Mouse (Mus musculus) spleen, postnatal 14 days (tissue): ENCODE results near the gene Csnk1e.
"Not testable (repeated sequence)": the region's sequence is repeated elsewhere in the genome, so short reads cannot be mapped to it uniquely, and the experiment has no call there.

ENCODE experiments used
- DNase-seq, 2 experiments: peaks; one replicate each; pipeline ENCODE4 v3.0.0; 2021 to 2022; ENCODE audit warnings: low spot score in 2 of 2

The Csnk1e gene

GRCm38 (mm10) chr15:79455106-79455810 lies at the start of gene Csnk1e:
Gene Csnk1e (minus strand): TSS chr15:79455566.
- DNase-seq, result no peak

DNA sequence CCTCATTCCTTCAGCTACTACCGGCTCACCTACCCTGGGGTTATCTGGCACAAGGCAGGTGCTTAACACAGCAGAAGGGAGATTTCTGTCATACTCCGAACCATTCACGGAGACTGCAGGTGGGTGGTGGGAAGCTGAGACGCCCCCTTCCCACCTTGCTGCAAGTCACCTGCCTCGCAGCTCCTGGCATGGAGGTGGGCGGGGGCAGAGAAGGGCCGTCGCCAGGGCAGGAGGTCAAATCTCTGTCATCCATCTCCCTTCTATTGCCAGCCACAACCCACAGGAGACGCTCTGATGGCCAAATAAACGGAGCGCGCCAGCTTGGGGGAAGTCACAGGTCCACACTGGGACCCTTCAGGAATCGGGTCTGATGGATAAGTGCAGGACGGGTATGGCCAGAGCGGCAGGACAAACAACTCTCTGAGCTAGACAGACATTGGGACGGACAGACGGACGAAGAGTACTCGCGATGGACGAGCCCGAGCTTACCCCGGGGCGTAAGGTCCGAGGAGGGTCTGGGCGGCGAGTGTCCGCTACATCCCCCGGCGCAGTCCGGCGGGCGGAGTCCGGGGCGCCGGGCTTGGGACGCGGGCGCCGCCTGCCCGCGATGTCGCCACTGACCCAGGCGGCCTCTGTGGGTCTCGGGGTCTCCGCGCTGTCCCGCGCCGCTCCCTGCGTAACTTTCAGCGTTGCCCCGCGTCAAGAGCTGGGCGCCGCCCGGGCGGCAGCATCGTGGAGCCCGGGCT lies 49.5 kb upstream of the Csnk1e start, which contains the start of gene Kcnj4:
TSS of gene Kcnj4 (minus strand) at position 535 of the 746 bp plus-strand sequence.
- no peak for DNase-seq

- no peak for DNase-seq
These were observed 48.1 kb upstream of the Csnk1e start for GRCm38 (mm10) chr15:79503438-79503837.

GRCm38 (mm10) chr15:79502891-79503341 lies 47.5 kb upstream of the Csnk1e start:
- no peak for DNase-seq

GRCm38 (mm10) chr15:79500110-79500509 lies 44.7 kb upstream of the Csnk1e start:
- DNase-seq, result no peak

DNA sequence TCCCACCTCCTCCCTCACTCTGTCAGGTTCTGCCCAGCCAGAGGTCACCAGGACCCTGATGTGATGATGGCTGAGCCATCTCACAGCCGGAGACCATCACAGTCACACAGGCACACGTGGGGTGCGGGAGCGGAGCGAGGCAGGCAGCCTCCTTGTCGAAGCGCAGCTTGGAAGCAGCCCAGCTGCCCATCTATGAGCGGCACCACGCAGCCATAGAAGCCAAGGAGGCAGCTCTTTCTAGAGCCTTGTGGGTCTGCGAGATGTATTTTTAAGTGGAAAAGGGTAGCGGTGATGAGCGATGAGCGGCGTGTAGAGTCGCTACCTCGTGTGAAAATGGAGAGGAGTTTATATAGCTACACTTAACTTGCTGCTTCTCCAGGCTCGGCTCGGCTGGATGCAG lies 38.2 kb upstream of the Csnk1e start:
- DNase-seq, result no peak

DNA sequence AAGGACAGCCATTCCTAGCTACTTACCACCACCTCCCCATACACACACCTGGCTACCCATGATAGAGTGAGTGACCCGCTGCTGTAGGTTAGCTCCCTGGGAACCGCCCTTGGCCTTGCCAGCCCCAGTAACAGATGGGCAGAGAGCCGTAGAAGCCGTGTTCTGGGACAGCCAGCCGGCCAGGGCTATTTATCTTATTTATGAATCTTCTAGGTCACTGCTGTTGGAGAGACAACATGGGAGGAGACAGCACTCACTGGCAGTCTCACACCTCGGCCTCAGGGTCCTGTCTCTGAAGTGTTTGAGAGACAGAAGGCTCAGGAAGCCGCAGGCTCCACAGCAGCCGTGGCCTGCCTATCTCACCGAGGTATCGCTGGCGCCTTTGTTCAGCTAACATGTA lies 34.1 kb upstream of the Csnk1e start:
- no peak for DNase-seq

DNA sequence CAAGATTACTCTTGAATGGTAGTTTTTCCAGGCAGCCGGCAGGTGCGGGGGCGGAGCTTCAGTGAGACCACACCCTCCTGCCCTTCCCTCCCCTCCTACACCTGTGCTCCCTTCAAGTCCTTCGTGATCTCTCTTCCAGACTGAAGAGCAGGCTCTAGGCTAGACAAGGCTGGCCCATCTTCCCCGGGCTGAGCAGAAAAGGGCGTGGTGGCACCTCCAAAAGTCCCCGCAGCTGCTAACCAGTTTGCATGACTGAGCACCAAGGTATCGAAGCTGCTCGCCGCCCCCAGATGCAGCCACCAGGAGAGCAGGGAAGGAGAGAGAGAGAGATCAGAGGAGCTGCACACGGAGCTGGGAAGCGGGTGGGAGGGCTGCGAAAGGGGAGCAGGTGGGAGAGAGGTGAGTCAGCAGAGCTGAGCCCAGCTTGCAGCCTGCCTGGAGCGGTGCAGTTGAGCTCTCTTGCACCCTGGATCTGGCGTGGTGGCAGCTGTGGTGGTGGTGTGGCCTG lies 25.9 kb upstream of the Csnk1e start:
- no peak for DNase-seq

GRCm38 (mm10) chr15:79477227-79477626 lies 21.9 kb upstream of the Csnk1e start:
- DNase-seq, result no peak

DNA sequence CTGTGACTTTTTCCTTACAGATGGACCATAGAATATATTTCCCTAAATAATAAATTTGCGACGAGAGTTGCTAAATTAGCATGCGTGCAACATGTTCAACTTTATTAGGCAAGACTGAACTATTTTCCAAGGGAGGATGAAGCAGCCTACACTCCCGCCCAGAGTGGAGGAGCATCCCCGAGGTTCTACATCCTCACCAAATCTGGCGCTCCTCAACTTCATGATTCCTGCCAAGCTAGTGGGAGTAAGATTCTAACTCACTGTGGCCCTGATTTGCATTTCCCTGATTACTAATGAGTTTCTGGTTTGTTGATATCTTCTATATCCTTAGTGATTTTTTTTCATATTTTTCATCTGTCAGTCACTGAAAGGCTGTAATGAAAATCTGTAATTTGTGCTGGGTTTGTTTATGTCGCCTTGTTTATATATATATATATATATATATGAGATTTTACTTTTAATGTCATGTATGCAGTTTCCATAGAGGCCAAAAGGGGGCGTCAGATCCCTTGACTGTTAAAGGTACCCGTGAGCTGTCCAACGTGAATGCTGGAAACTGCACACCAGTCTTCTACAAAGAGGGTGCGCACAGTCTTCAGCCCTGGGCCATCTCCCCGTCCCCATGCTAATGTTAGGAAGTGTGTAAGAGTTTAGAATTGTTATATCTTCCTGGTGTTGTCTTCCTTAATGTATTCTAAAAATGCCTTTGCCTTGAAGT lies 18.4 kb upstream of the Csnk1e start:
- no peak for DNase-seq

DNA sequence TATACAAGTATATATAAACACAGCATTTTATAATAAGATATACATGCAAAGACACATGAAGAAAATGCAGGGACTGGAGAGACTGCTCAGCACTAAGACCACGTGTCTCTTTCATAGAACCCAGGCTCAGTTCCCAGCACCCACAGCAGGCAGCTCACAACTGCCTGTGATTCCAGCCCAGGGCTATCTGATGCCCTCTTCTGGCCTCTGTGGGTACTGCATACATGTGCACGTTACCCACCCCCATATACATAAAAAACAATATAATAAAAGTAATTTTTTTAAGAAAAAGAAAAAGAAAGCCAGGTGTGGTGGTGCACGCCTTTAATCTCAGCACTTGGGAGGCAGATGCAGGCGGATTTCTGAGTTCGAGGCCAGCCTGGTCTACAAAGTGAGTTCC lies 17.7 kb upstream of the Csnk1e start:
- no peak for DNase-seq

DNA sequence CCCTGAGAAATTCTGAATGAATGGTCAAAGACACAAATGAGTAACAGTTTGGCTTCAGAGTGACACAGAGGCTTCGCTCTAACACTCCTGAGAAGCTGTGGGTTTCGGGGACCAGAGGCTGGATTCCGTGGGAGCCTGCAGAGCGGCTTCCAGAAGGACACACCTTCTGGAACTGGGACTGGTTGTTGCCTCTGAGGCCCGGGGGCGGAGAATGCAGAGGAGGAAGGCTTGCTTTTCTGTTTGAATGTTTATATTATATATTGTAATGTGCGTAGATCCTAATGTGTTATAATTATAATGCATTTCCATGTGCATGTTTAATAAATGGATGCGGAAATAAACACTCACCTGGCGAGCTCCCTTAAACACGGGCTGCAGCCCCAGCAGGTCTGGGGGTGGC lies 15.7 kb upstream of the Csnk1e start:
- no peak for DNase-seq

- no peak for DNase-seq
These were observed 15.2 kb upstream of the Csnk1e start for GRCm38 (mm10) chr15:79470583-79470982.

DNA sequence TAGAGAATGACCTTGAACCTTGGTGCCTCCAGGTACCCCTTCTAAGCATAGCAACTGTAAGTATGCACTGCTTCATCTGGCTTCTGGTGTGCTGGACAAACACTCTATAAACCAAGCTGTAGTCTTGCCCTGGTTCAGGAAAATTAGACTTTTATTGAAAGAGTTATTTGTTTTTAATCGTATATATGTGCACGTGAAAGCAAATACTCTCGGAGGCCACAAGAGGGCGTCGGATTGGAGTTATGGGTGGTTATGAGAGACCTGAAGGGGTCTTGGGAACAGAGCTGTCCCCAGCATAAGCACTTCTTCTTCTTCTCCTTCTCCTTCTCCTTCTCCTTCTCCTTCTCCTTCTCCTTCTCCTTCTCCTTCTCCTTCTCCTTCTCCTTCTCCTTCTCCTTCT lies 14.2 kb upstream of the Csnk1e start:
- no peak for DNase-seq

- DNase-seq, result peak; percentile 54 to 78
These were observed 11.4 kb upstream of the Csnk1e start for GRCm38 (mm10) chr15:79466601-79467286.

DNA sequence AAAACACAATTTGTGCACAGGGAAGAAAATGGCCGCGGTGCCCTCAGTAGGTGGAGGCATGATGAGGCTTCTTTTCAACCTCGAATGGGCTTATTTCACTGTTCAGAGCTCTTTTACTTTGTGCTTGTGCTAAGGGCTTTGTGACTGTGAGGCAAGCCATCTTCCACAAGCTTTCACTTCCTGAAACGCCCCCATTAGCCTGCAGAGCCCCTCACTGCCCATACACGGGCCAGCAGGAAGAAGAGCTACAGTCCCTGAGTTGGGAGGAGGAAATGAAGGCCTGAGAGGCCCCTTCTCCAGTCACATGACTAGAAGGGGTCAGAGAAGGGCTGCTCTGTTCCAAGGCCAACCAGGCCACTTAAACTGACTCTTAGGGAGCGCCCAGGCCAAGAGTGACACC lies 1.2 kb upstream of the Csnk1e start:
- no peak for DNase-seq

GRCm38 (mm10) chr15:79456104-79456503 lies 738 bp upstream of the Csnk1e start:
- DNase-seq, result not testable (repeated sequence)

GRCm38 (mm10) chr15:79453831-79454230 lies 1.5 kb downstream of the Csnk1e start:
- DNase-seq, result no peak

GRCm38 (mm10) chr15:79448041-79448440 lies 7.3 kb downstream of the Csnk1e start:
- DNase-seq, result no peak

GRCm38 (mm10) chr15:79445786-79446654 lies 9.3 kb downstream of the Csnk1e start:
- DNase-seq, result no peak
